Mouse (Mus musculus): ENCODE data around the gene Olfr506.
"Not testable (repeated sequence)": the region's sequence is repeated elsewhere in the genome, so short reads cannot be mapped to it uniquely, and the experiment has no call there.

Olfr506 gene

DNA sequence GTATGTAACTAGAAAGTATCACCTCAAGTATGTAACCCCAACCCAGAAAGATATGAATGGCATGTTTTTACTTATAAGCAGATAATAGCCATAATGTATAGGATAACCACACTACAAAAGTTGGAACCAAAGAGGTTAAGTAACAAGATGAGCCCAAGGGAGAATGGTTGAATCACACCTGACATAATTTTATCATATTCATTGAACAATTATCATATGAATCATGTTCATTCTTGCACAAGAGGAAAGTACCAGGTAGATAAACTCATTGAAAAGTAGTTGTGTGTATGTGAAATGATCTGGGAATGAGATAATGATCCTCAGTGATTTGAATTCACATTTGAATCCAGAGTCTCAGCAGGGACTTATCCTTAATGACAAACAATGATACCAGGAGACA lies at the start of gene Olfr506:
Gene Olfr506, plus strand, starts transcription at position 301 of the 400 bp plus-strand sequence.
- no peak for DNase-seq

DNA sequence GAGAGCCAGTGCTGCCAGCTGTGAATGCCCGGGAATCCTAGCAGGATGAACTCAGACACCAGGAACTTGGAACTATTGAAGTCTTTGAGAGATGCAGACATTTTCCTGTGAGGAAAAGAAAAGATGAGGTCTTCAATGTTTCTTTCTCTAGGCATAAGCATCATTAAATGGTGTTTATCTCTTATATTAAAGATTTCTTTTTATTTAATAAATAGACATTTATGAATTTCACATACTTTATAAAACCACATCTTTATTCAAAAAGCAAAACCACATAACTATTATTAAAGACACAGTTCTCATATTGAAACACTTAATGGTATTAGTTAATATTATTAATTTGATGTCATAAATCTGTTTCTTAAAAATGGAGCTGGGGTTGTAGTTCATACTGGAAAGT lies 44.9 kb upstream of the Olfr506 start, which contains the start of gene Olfr504:
Gene Olfr504, minus strand, starts transcription at position 101 of the 400 bp plus-strand sequence.
- DNase-seq = no peak

DNA sequence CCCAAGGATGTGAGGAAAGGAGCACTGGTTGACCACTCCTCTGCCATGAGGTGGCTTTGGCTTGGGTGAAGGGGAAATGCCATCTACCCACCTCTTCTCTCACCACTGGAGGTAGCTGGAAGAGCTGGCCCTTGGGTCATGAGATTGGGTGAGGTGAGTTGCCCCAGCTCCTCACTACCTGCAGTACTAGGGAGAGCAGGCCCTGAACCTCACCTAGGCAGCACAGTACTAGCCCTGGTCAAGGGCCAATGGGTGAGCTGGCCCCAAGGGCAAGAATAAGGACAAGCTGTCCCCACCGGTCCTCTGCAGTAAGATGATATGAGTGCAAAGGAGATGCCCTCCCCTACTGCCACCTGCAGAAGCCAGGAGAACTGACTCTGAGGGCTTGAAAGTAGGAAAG lies 20.8 kb upstream of the Olfr506 start:
- DNase-seq = no peak

DNA sequence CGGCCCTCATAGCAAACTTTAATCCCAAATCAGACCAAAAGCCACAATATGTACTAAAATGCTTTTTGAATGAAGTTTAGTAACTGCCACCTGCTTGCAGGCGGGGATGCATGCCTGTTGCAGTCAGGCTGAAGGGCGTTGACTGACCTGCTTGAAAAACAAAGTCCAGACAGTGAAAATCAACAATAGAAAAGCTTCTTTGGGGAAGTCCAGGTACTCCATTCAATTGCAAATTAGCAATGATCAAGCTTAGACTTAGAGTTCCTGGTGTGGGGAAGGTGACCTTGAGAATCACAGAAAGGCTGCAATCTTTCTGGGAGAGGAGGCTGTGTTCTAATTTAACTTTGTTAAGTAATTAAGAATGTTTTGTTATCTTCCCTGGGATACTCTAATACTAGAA lies 8.7 kb upstream of the Olfr506 start:
- DNase-seq = not testable (repeated sequence)

DNA sequence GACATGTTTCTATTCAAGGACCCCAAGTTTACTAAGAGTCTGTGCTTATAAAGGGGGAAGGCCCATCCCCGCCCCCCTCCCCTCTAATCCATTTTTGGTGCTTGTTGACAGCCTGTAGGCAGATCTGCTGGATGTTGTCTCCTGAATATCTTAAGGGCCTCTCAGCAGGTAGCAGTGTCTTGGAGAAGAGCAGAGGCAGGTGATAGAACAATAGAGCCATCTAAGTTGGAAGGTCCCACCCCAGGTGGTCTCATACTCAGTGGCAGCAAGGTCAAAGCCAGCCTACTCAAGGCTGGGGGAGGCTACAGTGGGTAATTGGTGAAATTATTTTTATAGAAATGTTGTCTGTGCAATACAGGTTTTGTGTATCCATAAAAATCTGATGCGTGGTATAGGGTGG lies 3.5 kb downstream of the Olfr506 start:
- DNase-seq = no peak

DNA sequence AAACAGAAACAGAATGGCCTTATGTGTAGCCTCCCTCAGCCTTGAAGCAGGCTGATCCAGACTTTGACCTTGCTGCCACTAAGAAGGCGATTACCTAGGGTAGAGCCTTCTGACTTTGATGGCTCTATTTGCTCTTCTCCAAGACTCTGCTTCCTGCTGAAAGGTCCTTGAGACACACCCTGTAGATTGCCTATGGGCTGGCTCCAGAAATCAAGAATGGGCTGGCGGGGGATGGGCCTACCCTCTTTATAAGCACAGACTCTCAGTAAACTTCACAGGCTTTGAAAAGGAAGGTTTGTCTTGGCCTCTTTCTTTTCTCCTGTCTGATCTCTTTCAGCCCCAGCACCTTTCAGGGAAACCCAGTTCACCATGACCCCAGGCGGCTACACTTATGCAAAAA lies 6.2 kb downstream of the Olfr506 start:
- DNase-seq = not testable (repeated sequence)

DNA sequence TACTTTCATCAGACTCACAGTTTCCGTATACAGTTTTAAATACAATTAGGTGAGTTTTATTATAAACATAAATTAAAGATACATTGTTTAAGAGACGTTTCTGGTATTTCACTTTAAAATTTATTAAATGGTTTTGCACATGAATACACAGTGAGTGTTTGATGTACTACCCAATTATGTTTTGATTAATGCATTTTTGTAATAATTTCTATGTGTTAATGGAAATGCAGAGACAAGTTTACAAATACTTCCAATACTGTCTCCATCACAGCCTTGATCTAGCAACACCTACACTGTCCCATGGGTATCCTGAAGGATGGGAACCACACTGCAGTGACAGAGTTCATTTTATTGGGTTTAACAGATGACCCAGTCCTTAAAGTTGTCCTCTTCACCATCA lies 10.9 kb downstream of the Olfr506 start, which contains the start of gene Olfr507:
Gene Olfr507, plus strand, starts transcription at position 301 of the 400 bp plus-strand sequence.
- DNase-seq = no peak

DNA sequence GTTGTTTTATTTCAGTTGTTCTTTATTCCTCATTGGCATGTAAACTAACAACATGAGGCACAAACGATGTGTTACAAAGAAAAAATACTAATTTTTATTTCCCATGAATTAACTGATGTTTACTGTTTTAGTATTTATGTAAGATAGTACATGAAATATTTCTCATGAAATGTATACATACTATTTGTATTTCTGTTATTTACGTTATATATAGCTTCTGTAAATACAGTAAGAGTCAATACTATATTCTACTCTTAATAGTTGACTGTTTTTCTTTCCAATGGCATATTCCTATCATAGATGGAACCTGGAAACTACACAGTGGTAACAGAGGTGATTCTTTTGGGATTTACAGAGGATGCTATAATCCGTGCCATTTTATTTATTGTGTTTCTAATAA lies 19.1 kb downstream of the Olfr506 start, which contains the start of gene Olfr508:
Gene Olfr508, plus strand, starts transcription at position 301 of the 400 bp plus-strand sequence.
- DNase-seq = no peak

DNA sequence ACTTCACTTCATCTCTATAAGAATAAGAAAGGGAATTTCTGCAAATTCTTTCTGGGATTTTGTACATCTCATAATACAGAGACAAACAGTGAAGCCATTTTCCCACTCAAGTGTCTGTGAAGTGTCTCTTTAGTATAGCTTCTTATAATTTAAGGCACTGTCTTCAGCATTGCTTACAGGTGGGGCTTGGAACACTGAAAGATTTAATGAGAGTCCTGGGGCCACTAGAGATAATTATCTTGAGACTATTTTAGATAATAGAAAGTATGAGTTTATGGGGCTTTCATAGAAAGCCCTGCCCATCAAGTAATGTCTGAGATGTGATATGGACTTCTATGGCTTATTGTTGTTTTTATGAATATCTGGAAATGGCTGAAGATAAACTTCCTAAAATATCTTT lies 41.2 kb downstream of the Olfr506 start, which contains the start of gene Olfr509:
Gene Olfr509, minus strand, starts transcription at position 101 of the 400 bp plus-strand sequence.
- DNase-seq = no peak

DNA sequence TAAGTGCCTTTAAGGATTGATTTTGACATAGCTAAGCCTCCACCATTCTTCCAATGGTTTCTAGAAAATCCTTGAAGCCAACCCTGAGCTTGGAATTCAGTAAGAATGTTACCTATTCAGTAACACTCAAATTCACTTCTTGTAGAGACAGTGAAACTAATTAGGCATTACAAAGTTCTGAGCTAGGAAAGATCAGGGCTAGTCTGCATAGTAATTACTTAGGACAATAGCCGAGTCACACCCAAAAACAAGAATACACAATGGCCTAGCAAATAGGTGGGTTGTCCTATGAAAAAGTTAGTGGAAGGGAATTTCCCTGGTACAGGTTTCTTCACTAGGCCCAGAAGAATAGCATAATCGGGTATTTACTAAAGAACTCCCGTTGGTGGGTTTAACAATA lies 51.8 kb downstream of the Olfr506 start:
- DNase-seq = no peak
